Mouse (Mus musculus) stomach, postnatal 0 days (tissue): Measurements from ENCODE around the gene Vps26c. TPM values are rescaled to one million over a fixed set of nuclear protein-coding genes. Genes with fewer than 3 reads are reported as not detected.
A peak's percentile ranks its signal among the peaks of the same experiment; 100 is the strongest.

ENCODE experiments used
- ATAC-seq: fragments of 200-750 bp; cut with Nextera tagmentation; 2 replicates; pipeline ENCODE4 v1.8.0; 2017; ENCODE audit not compliant: low FRiP score, low TSS enrichment
- DNase-seq: peaks from one replicate; pipeline ENCODE4 v3.0.0-alpha.2; 2016; ENCODE audit warnings: low spot score
- H3K27ac ChIP-seq: fragments of 300-500 bp; sonication (generic); replicated peaks from 2 replicates; pipeline ENCODE4 v1.5.1; 2014; ENCODE audit warnings: mild to moderate bottlenecking, control low read depth
- H3K27me3 ChIP-seq: fragments of 300-500 bp; sonication (generic); 2 replicates; pipeline ENCODE4 v1.6.1; 2014; ENCODE audit warnings: low read length; ENCODE audit not compliant: control insufficient read depth, insufficient read depth
- H3K36me3 ChIP-seq: fragments of 300-500 bp; sonication (generic); 2 replicates; pipeline ENCODE4 v1.6.1; 2014; ENCODE audit warnings: low read length, mixed read lengths; ENCODE audit not compliant: control insufficient read depth, insufficient read depth
- H3K4me1 ChIP-seq: fragments of 300-500 bp; sonication (generic); replicated peaks from 2 replicates; pipeline ENCODE4 v1.6.1; 2014; ENCODE audit warnings: antibody characterized with exemption; ENCODE audit not compliant: control insufficient read depth, insufficient read depth
- H3K4me2 ChIP-seq: fragments of 300-500 bp; sonication (generic); replicated peaks from 2 replicates; pipeline ENCODE4 v1.6.1; 2014; ENCODE audit warnings: low read depth, mild to moderate bottlenecking, control low read depth, moderate library complexity
- H3K4me3 ChIP-seq: fragments of 300-500 bp; sonication (generic); 2 replicates; pipeline ENCODE4 v1.5.1; 2014; ENCODE audit warnings: low read depth, low read length, control low read depth
- H3K9ac ChIP-seq: fragments of 300-500 bp; sonication (generic); 2 replicates; pipeline ENCODE4 v1.6.1; 2014; ENCODE audit warnings: mild to moderate bottlenecking, low read length, control low read depth, mixed read lengths
- H3K9me3 ChIP-seq: fragments of 300-500 bp; sonication (generic); 2 replicates; pipeline ENCODE4 v1.6.1; 2016; ENCODE audit warnings: low read length; ENCODE audit not compliant: control insufficient read depth
- CTCF ChIP-seq: IDR thresholded peaks from 2 replicates; pipeline ENCODE4 v1.5.1; 2016; ENCODE audit warnings: antibody characterized with exemption, low read depth, mild to moderate bottlenecking, moderate library complexity
- EP300 ChIP-seq: optimal IDR thresholded peaks from 2 replicates; pipeline ENCODE3; 2016; ENCODE audit warnings: antibody characterized with exemption
- WGBS: fragments of 180-500 bp; shearing (Covaris S2); extraction: QIAGEN DNeasy Blood & Tissue Kit; methylation state at CpG from one replicate; pipeline ENCODE4 v1.1.7; 2014; 5-methylcytosine and 5-hydroxymethylcytosine counted together
- polyA plus RNA-seq: library from polyadenylated mRNA; unstranded; fragments of >200 nt; fragmentation: Nextera tagmentation; extraction: Ambion mirVana; gene quantifications from 2 replicates; pipeline ENCODE4 v1.2.1, GENCODE M21; 2015

The Vps26c gene
- polyA plus RNA-seq, 1 experiment from 2014 or later, result 28.5 TPM

DNA sequence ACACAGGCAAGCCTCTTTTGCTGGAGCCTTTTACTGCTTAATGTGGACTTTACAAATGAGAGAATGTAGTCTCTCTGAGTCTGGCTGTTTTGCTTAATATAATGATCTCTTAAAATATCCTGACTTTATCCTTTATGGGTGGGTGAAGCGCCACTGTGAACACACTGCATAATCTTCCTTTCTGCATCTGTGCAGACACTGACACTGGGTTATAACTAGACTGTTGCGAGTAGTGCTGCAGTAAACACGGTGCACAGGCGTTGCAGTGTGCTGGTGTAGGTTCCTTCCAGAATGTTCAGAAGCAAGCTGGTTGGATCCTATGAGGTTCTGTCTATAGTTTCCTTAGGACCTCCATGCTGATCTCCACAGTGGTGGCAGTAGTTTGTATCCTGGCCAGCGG is 37.3 kb downstream of the Vps26c start:
- ATAC-seq (no peak), DNase-seq (no peak)
- Histone ChIP-seq H3K4me3 (no peak overlapping the region), H3K4me1 (no peaks in the 10 kb centered on the region), H3K9me3 (no peaks in the 10 kb centered on the region), H3K4me2 (no peak overlapping the region), H3K27ac (no peak overlapping the region), H3K27me3 (no peaks in the 10 kb centered on the region), H3K9ac (no peak overlapping the region), H3K36me3 (no peaks in the 10 kb centered on the region)
- TF ChIP-seq EP300 (no peak), CTCF (no peak)
- 85% methylated on average over 5 of the region's 5 CpGs for WGBS

DNA sequence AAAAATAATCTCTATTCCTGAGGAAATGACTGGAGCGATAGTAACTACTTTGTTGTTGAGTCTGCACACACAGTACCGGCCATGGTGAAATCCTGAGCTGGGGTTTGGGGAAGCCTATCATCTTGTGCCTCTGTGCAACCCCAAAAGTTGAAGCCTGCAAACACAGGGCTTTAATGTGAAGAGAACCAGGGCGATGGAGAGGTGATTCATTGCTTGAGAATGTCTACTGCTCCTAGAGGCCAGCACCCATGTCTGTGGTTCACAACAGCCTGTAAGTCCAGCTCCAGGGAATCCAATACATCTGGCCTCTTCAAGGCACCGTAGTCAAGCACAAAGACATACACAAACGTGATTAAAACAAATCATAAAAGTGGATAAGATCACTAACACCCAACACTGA is 39.3 kb downstream of the Vps26c start:
- H3K4me2 ChIP-seq, result no peak overlapping the region
- DNase-seq (no peak), ATAC-seq (no peak)
- no peaks in the 10 kb centered on the region for H3K4me1 ChIP-seq
- H3K9ac ChIP-seq, result no peak overlapping the region
- H3K4me3 ChIP-seq, result no peak overlapping the region
- 60% methylated on average over 5 of the region's 5 CpGs for WGBS
- no peaks in the 10 kb centered on the region for H3K36me3 ChIP-seq
- H3K9me3 ChIP-seq, result no peaks in the 10 kb centered on the region
- no peaks in the 10 kb centered on the region for H3K27me3 ChIP-seq
- TF ChIP-seq EP300 (no peak), CTCF (no peak)
- no peak overlapping the region for H3K27ac ChIP-seq

DNA sequence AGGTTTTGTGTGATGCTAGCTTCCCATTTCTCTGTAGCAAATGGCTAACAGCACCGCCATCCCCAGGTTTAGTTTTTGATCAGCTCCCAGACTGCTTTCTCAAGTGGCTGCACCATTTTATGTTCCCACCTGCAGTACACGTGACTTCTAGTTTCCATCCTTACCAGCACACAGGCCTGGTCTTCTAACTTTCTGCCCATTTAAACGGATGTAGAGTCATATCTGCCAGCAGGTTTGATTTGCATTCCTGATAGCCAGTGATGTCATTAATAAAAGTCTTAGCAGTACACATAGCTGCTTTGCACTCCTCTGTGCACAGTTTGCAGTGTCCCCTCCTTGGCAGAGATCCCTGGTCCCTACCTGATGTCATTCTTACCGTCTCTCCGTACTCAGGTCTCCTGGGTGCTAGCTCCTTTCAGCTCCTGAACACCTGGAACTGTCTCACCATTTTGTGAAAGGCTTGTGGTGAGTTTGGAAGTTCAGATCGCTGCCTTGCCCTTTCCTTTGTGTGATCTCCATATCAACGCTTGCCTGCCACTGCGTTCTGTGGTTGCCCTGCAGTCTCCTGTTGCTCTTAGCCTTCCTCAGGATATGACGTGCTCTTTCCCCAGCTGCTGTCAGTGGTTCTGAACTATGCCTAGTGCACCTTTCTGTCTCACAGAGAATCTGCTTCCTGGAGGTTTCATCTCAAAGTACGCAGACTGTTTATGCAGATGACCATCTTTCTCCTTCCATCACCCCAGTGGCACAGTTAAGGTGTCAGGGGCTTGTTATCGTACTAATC is 41.7 kb downstream of the Vps26c start:
- H3K4me2 ChIP-seq, result no peak overlapping the region
- H3K27me3 ChIP-seq, result no peaks in the 10 kb centered on the region
- WGBS, result 67% methylated on average over 11 of the region's 11 CpGs
- ATAC-seq (no peak), DNase-seq (no peak)
- no peak overlapping the region for H3K27ac ChIP-seq
- H3K9me3 ChIP-seq, result no peaks in the 10 kb centered on the region
- no peak overlapping the region for H3K4me3 ChIP-seq
- H3K9ac ChIP-seq, result no peak overlapping the region
- no peaks in the 10 kb centered on the region for H3K36me3 ChIP-seq
- no peak for TF ChIP-seq EP300
- TF ChIP-seq CTCF, result no peak
- H3K4me1 ChIP-seq, result no peaks in the 10 kb centered on the region

DNA sequence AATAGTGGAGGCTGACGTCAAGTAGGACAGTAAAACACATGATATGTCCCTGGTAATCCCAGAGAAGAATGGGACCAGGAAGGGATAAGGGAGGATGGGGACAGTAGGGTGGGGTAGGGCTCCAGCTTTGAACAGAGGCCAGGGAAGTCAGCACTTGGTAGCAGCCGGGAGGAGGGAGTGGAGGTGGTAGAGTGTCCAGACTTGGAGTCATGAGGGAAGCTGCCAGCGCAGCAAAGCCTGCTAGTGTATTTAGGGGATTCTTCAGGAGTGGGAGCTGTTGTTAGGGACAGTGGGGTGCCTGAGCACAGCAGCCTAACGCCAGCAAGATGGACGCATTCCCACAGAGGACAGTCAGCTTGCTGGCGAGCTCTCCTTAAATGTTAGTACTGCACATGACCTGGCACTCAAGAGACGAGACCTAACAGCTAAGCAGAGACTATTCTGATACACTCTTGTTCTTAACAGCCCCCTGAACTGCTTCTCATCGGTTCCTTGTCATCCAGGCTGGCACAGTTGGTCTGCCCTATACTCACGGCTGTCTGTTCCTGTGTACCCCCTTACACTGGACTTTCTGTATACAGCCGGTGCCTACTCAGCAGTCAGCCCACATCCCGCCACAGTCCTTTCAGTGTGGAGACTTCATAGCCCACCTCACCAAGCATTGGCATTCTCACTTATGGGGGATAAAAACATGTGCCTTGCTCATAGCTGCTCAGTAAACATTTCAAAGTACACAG is 53.4 kb downstream of the Vps26c start:
- Histone ChIP-seq H3K27ac (peak overlapping the region; percentile 50; the same call in 1 of the 2 replicates), H3K36me3 (peaks cover 1% of the 10 kb centered on the region; the same call in 1 of the 2 replicates), H3K27me3 (no peaks in the 10 kb centered on the region), H3K4me3 (no peak overlapping the region), H3K4me2 (no peak overlapping the region), H3K4me1 (no peaks in the 10 kb centered on the region), H3K9me3 (no peaks in the 10 kb centered on the region), H3K9ac (no peak overlapping the region; the same call in 1 of the 2 replicates)
- TF ChIP-seq EP300 (no peak), CTCF (no peak)
- ATAC-seq (no peak), DNase-seq (no peak)
- 80% methylated on average over 11 of the region's 11 CpGs for WGBS

DNA sequence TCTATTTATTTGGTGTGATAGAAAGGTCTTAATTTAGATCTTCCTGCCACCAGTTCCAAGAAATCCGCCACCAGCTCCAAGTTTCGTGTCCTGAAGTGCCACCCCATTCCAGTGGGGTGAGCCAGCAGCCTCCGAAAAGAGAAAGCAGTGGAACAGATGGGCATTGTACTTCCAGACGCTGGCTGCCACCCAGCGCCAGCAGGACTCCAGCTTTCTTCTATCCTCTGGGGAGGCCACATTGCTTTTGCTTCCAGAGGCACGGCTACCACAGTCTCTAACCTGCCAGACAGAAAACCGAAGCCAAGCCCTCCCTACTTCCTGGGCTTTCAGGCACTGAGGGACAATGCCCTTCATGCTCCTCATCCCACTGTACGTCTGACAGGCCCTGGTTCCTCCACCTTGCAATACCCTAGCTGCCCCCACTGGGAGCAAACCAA is 54.1 kb downstream of the Vps26c start:
- Histone ChIP-seq H3K27ac (peak overlapping the region; percentile 50), H3K4me1 (no peaks in the 10 kb centered on the region), H3K27me3 (no peaks in the 10 kb centered on the region), H3K36me3 (peaks cover 4% of the 10 kb centered on the region; the same call in 1 of the 2 replicates), H3K4me2 (no peak overlapping the region), H3K4me3 (no peak overlapping the region), H3K9me3 (no peaks in the 10 kb centered on the region), H3K9ac (no peak overlapping the region)
- peak; percentile 38; the same call in 1 of the 2 replicates for ATAC-seq
- WGBS, result 52% methylated on average over 8 of the region's 8 CpGs
- DNase-seq, result no peak
- TF ChIP-seq CTCF, result peak; percentile 39
- no peak for TF ChIP-seq EP300

DNA sequence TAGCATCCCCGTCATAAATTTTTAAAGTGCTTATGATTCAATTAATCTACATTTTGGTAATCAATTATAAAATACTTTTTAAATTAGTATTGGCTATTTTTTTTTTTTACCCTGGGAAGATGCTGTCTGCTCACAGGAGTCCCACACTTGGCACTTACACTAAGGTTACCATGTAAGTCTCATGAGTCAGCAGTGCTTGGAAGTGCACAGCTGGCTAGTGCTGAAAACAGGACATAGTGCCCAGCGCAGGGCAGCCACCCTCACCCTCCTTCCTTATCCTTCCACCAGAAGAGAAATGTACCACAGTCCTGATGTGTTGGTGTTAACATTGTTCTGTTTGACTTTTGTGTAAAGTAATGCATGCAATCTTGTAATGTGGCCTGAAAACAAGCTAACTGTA is 58.2 kb downstream of the Vps26c start:
- TF ChIP-seq CTCF (no peak), EP300 (no peak)
- H3K4me3 ChIP-seq, result no peak overlapping the region
- peaks cover 9% of the 10 kb centered on the region for H3K36me3 ChIP-seq
- no peaks in the 10 kb centered on the region for H3K9me3 ChIP-seq
- no peak overlapping the region for H3K9ac ChIP-seq
- H3K27ac ChIP-seq, result no peak overlapping the region
- H3K4me2 ChIP-seq, result no peak overlapping the region
- ATAC-seq (no peak), DNase-seq (no peak)
- no peaks in the 10 kb centered on the region for H3K27me3 ChIP-seq
- H3K4me1 ChIP-seq, result no peaks in the 10 kb centered on the region
- WGBS, result 87% methylated on average over 2 of the region's 2 CpGs
